Mouse (Mus musculus) adrenal gland (tissue): ENCODE results near the gene Arl15.

Experiments
- intact Hi-C: fragments of 180-260 bp; cut with DNase I; formaldehyde crosslinking; loops from one replicate; pipeline ENCODE4 v1.15.1; 2025

The Arl15 gene

DNA sequence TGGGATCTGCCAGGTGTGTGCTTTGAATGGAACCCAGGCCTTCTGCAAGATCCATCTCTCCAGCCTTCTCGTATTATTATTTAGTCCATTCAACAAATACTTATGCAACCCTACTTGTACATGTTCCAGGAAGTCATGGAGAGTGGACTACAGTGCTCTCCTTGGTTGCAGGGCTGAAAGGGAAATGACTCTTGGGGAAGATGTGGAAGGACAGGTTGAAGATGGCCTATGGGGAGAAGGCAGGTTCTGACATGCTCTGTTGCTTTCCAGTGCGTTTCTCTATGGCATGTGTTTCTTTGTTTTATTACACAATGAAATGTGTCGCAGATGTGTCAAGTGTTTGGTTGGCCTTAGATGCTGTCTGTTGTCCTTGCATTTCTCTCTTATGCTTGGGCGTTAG is 5.1 kb downstream of the Arl15 start:
- intact Hi-C loops: loop anchor here (5.0 kb wide), 1 partner anchor 107 kb away; no protein-coding TSS in a partner anchor

DNA sequence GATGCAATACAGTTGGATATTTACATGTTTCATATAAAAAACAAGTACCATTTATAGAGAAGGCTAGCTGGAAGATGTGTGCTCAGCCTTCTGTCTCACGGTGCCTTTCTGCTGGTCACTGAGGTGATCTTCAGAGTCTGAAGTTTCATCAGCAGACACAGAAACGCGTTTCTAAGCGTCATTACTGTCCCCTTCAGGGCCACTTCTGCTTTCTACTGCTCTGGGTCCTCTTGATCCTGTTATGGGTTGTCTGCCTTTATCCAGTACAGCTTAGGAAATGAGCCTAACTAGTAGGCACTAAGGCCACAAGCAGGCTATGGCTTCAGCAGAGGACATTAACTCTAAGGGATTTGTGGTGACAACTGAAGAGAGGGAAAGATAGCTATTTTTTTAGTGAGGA is 5.9 kb downstream of the Arl15 start:
- intact Hi-C loops: no loop called here

DNA sequence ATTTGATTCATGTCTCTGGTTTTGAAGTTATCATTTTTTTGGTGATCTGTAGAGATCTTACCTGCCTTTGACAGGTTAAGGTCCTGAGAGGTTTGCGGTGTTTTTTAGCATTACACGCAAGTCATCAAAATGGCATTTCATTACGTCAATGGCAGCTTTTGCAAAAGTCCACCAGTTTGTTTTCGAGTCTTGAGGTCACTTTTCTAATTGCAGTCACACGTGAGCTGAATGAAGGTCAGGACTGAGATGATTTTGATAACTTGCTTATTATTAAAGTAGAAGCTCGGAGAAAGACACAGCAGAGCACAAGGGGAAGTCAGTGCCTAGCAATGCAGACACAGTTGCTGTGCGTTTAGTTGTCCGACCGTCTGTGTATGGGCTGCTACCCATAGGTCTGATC is 8.3 kb downstream of the Arl15 start:
- intact Hi-C loops: no loop called here

DNA sequence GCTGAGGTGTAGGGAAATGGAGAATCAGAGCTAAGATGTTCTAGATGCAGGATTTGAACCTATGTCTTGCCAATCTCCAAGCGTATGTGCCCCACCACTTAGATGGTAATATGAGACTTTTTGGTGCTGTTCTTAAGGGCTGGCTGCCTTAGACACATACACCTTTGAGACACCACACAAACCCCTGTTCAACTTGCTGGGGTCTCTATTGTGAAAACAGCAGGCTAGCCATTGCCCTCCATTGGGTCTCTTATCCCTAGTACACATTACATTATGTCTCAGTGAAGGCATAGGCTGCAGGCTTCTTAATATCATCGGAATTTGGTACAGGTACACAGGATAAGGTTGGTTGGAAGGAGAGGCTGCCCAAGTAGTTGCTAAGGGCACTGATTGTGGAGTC is 16.8 kb downstream of the Arl15 start:
- intact Hi-C loops: no loop called here

DNA sequence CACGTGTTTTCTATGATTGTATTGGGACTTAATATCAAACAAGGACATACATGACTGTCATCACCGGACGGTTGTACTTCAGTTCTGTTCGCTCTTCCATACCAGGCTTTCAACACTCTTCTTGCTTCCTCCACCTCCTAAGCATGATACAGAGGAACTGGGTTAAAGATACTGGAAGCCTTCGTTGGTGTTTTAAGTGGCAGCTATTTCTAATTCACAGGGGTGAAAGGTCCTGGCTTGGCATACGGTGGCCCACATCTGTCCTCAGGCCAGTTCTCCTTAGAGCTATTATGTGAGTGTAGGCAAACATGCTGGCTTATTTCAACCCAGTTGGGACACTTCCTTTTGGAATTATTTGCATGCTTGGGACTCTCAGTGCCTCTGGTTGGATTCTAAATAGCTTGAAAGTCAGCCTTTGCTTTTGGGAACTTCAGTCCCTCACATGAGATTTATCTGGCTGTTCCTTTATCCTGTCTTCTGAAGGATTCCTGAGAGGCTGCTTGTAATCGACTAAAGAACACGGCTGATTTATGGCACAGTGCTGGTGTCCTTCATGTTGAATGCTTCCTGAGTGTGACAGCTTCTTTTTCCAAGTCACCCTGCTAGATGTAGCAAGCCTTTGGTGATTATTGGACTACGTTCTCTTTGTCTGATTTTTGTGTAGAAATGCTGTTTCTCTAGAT is 17.7 kb downstream of the Arl15 start:
- intact Hi-C loops: no loop called here

DNA sequence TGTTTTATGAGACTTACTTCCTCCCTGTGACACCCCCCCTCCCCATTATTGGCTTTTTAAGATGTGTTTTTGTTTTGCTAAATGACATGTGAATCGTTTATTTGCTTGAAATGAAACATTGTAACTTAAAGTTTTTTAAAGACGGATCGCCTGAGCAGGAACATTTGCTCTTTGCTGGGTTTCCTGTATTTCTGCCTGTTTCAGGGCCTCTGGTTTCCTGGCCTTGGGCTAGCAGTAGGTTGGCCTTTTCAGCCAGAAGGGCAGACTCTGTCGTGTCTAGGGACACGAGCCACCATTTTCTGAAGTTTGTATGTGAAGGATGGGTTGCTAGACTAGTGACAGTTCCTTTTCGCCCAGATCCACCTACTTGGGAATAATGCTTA is 18.3 kb downstream of the Arl15 start:
- intact Hi-C loops: no loop called here

DNA sequence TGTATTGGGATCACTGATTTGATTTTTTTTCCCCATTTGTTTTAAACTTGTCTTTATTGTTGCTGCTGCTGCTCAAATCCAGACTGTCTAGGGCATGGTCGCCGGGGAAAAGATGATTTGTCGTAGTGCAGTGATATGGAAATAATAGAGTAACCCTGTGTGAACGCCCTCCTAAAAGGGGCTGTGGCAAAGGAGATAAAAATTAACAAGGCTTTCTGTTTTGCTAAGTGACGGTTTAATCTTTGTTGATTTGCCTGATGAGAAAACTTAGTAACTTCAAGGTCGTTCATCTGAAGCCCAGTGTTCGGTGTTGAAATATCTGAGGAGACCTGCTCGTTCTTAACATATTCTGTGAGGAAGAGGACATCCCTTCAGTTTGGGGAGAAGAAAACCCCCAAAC is 19.8 kb downstream of the Arl15 start:
- intact Hi-C loops: no loop called here

DNA sequence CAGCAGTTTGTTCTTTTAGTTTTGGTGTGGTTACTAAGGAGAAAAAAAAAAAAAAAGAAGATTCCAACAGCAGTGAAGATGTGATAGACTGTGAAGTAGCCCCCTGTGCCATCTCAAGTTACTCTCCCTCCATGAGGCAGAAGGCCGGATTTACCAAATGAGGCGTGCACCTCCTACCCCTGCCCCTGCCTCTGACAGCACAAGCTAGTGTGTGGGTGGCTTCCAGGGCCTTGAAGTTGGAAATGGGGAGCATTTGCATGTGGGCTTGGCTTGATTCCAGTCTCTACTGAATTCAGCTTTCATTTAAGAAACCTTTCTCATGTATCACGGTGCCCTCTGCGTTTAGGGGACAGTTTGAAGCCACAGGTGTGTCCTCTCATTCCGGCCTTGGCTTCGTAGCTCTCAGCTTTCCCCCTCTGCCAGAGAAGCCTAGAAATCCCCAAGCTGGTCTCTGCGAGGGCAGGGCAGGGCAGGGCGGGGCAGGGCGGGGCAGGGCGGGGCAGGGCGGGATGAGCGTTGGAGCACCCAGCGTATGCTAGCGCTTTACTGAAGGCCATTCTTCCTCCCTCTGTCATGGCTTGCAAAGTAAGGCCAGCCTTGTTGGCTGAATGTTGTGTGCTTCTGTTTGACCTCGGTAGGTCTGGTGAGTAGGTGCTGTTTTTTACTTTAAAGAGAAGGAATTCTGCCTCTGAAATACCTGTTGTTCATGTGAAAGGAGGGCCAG is 21.6 kb downstream of the Arl15 start:
- intact Hi-C loops: loop anchor here (5.0 kb wide), 1 partner anchor 46 kb away; no protein-coding TSS in a partner anchor

DNA sequence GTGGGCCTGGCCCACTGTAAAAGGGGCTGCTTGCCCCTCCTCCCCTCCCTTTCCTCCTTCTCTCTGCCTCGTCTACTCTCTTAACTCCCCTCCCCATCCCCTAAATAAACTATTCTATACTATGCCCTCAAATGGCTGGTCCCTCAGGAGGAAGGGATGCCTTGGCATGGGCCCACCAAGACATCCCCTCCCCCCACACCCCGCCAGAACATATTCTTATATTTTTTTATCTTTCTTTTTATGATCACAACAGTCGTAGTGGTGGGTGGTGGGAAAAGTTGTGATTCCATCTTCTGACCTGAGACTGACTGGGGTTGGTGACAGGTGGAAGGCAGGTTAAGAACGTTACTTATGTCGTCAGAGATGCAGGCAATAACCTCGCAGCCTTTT is 22.1 kb downstream of the Arl15 start:
- intact Hi-C loops: loop anchor here (5.0 kb wide), 1 partner anchor 46 kb away; no protein-coding TSS in a partner anchor

DNA sequence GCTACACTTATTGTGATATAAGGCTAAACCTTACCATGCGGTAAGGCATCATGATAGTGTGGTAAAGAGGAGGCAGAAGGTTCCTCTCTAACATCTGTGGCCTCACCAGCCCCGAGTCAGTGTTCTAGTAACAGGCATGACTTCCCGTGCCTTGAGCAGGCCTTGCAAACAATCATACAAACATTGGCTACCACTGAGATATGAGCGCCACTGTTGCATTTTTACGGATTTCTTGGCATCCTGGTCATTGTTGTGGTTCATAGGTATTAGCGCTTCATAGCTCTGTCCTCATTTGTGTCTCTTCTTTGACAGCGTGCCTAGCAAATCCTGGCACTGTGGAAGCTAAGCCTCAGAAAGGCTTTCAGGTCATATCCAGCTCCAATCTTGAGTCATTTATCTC is 24.7 kb downstream of the Arl15 start:
- intact Hi-C loops: loop anchor here (5.0 kb wide), 1 partner anchor 43 kb away; no protein-coding TSS in a partner anchor

DNA sequence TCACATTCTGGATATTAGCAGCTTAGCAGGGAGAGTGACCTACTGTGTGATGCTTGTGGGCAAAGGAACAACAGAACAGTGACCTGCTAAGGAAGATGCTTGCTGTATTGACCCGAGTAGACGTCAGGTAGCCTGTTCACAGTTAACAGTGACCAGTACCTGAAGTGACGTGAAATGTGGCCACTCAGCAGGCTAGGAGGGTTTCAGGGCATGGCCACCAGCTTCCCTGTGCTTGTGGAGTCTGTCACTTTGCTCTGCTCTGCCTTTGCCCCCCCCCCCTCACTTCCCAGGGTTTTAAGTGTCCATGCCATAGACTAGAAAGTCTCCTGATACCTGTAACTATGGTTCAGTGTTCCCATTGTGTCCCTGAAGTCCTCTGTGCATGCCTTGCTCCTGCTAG is 25.9 kb downstream of the Arl15 start:
- intact Hi-C loops: no loop called here

DNA sequence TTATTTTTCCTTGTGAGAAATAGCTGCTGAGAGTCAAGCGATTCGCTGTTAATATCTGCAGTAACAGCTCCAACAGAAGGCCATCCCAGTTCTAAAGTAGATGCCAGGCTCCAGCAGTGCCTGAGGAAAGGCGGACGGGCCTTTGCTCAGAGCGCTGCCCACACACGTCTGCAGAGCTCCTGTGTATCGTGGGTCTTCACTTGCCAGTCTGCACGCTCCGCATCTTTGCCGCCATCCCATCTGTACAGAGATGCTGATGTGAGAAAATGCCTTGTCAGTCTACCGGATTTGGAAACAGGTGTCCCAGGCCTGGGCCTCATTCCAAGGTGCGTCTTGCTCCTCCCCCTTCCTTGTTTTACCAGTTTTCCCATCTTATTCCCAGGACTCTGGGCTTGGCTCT is 27.6 kb downstream of the Arl15 start:
- intact Hi-C loops: no loop called here

DNA sequence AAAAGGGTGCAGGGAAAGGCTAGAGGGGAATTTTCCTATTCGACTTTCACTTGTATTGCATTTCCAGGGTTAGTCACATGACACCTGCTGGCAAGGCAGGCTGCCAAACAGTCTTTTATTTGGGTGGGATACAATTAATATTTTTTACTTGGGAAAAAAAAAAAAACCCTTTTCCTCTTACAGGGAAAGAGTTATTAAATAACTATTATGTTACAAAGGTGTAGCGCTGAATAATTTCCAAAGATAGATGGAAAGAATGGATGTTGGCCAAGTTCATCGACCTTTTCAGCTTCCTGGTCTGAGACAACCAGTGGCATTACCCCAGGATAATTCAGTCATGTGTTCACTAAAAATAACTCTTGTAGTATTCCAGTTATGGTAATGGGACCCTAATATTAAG is 29.7 kb downstream of the Arl15 start:
- intact Hi-C loops: no loop called here

DNA sequence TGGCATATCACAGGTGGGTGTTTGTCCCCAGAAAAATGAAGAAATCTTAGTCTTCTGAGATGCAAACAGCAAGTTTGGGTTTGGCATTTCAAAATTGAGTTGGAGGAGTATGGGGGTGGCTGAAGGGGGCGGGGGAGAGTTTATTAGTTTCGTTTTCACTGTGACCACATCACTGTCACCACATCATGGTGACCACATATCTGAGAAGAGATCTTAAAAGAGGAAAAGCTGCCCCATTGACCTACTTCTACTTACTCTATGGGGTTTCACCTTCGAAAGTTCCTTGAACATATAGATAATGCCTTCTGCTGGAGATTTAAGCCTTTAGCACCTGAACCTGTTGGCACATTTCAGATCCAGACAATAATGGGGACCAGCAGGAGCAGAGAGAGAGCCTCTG is 34.3 kb downstream of the Arl15 start:
- intact Hi-C loops: no loop called here

DNA sequence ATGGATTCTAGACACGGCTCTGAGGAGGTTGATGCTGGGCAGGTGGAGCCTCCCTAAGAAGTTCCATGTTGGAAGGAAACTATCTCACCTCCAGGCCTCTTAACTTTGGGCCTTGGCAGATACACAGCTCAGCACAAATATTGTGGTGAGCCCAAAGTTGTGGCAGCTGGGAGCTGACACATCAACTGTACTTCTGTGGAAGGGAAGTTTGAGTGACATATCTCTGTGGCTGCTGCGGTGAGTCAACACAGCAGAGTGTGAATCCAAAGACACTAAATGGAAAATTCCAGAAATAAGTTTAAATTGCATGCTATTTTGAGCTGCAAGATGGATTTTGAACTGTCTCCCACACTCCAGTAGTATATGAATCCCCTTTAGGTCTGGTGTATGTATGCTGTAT is 34.8 kb downstream of the Arl15 start:
- intact Hi-C loops: no loop called here

DNA sequence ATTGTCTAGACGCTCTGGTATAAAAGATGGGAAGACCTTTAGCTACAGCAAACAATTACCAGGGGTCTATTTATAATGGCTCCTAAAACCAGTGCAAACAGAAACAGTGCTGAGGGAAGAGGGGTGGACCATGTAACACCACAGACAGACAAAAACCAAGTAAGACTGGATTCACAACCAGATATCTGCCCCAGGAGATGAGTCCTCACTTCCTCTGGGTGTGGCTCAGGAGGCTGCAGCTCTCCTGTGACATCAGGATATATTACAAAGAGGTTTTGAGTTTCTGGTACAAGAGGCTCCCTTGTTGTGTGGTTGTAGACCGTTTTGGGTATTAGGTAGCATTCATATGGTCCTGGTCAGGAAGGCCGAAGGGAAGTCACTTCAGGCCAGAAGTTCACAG is 36.5 kb downstream of the Arl15 start:
- intact Hi-C loops: no loop called here

DNA sequence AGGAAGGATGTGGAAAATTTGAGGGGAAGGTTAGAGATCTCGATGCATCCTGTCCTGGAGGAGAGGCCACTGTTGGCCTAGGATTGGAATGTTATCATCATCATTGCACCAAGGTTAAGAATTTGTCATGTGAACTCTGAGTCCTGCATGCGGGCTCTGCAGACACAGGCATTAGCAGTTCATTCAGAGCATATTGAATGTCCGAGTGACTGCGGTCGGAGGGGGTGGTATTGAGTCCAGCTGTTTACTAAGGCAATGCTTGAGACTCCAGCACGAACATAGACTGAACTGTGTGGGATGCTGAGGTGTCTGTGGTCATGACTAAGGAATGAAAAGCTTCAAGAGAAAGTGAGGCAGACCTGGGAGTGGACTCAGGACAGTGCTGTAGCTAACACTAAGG is 38.6 kb downstream of the Arl15 start:
- intact Hi-C loops: no loop called here

DNA sequence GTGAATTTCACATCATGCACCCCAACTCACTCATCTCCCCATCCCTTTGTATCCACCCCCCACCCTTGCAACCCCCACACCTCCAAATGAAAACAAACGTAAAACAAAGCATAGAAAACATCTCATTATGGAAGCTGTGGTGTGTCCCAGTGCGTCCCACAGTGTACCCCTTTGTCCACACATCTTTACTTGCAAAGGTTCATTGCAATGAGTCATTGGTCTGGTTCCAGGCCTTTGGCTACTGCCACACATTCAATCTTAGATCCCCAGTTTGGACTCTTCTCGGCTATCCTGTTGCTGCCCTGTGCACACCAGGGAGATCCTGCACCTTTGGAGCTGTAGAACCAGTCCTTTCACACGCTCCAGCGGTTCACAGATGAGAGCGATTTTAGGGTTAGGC is 41.6 kb downstream of the Arl15 start:
- intact Hi-C loops: no loop called here

DNA sequence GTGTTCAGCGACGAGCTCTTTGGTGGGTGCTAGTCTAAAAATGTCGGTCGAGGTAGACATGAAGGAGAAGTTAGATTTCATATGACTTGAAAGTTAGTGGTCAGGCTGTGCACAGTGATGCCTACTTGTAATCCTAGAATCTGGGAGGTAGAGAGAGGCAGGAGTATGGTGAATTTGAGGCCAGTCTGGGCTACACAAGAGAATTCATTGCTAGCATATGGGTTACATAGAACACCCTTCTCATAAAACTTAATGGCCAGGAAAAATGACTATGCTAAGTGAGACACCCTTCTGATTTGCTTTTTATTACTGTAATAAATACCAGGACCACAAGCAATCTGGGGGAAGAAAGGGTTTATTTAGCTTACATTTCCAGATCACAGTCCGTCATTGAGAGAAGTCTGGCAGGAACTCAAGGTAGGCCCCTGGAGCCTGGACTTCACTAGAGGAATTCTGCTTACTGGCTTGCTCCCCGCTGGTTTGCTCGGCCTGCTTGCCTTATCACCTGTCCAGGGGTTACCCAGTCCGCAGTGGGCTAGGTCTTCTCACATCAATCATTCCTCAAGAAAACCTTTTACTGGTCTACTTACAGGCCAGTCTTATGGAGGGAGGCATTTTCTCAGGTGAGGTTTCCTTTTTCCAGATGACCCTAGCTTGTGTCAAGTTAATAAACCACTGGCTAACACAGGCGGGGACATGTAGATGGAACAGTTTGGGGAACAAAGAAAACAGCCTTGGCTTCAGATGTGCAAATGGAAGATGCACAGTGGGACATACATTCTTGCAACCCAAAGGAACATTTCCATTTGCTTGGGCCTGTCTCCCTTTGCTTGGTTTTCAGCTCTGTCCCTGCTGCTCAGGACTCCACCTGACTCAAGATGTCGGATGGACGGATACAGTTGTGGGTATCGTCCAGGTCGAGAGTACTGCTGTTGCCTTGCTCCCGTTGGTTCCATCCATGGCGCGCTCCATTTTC is 44.6 kb downstream of the Arl15 start:
- intact Hi-C loops: no loop called here

DNA sequence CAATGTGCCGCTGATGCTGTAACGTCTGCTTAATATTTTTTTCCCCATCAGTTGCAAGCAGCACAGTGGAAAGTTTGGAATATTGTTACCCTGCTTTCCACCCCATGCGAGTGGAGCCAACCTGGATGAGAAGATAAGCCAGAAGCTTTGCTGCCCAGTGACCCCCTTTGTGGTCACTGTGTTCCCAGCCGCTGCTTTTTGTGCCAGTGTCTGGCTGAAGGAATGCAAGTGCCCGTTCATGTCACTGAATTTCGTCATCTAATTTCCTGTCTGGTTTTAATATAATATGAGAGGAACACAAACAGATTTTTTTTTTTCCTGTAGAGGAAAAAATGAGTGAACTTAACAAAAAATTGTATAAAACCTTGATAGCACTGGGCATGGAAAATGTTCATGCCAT is 46.1 kb downstream of the Arl15 start:
- intact Hi-C loops: no loop called here

DNA sequence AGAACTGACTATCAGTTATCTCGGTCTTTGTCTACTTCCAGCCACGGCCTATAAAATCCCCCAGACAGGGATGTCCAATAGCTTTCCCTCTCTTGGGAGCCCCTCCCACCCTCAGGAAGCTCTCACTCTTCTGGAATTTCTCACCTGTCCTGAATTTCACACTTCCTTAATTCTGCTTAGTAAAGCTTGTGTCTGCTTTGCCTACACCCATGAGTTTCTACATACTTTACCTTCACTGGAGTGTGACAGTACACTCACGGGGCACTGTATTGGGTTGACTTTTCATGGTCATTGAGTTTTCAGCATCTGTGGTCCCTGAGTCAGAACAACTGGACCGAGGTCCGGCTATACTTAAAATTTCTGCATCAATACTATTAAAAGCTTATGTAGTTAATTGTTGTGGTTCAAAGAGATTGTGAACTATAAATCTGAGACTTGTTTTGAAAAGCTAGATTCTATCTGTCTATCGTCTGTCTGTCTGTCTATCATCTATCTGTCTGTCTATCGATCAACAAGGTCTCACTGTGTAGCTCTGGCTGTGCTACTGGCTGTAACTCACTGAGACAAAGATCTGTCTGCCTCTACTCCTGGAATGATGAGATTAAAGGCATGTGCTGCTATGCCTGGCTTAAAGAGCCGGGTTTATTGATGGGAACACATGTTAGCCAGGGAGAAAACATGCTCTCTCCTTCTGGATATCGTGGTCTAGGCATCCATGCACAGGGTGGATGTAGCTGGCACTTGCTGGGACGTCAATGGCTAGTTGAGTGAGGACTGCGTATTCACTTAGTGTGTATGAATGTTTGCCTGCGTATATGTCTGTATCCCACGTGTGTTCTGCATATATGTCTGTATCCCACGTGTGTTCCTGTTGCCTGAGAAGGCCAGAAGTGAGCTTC is 48.4 kb downstream of the Arl15 start:
- intact Hi-C loops: no loop called here
